Comparison of ENCODE assay signal across 8 mouse cellular contexts in the genomic region with DNA sequence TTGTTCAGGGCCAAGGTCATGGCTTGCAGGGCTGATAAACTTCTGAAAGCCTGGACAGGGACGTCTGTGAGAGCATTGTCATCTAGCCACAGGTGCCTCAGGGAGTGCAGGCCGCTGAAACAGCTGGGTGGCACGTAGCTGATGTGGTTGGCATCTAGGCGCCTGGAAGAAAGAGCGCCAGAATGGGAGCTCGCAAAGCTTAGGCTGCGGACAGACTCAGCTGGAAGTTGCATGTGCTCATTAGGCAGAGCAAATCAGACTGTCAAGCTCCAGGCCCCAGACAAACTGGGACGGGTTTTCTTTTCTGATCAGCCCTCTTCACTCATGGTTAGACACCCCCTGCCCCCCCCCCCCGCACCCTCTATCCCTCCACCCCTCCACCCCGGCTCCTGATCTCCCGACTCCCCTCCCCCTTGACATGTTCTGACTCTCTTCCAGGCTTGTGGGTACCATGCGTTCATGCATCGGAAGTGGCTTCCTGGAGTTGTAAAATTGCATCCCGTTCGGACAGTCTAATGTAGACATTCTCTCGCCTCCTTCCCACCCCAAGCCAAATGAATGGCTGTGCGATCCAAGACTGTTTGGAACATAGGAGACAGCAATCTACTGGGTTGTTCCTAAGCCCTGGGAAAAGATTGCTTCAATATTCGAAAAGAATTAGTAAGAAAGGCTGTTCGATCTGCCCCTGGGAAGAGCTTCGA.
A peak's percentile ranks its signal among the peaks of the same experiment; 100 is the strongest.
DNase-seq lines count a peak whose midpoint lies in the region; ATAC-seq and TF ChIP-seq lines count a peak whose summit lies in the region.

No protein-coding gene starts in this region.

- DNase-seq in kidney, adult 9 months, result no peak
- peak; percentile 48 for DNase-seq in hindbrain, embryonic 11.5 days (ENCODE audit: low spot score)
- peak; percentile 45 for DNase-seq in midbrain, embryonic 10.5 days (ENCODE audit: low spot score)
- no peak for DNase-seq in kidney, postnatal 36 days
- no peak for DNase-seq in yolk sac, embryonic 10.5 days (ENCODE audit: low spot score)

- peaks cover 10% of the 10 kb centered on the region; the same call in 1 of the 2 replicates for H3K4me1 ChIP-seq in kidney, embryonic 14.5 days (ENCODE audit: control insufficient read depth, insufficient read depth, low read length)
- no peaks in the 10 kb centered on the region; the same call in 1 of the 2 replicates for H3K4me1 ChIP-seq in cortical plate, adult 2 months (ENCODE audit: control insufficient read depth, insufficient read depth, low read length)
- 0 out of 2 replicates have a peak, but pooled peaks cover 2% of the 10 kb centered on the region for H3K4me1 ChIP-seq in hindbrain, embryonic 11.5 days (replicated peaks; ENCODE audit: control insufficient read depth, insufficient read depth, low read length)
- H3K4me1 ChIP-seq in midbrain, embryonic 10.5 days, result peaks cover 43% of the 10 kb centered on the region

- no peaks in the 10 kb centered on the region for H3K9me3 ChIP-seq in kidney, embryonic 14.5 days (ENCODE audit: control insufficient read depth, low read length)
- no peaks in the 10 kb centered on the region for H3K9me3 ChIP-seq in hindbrain, embryonic 11.5 days (ENCODE audit: control insufficient read depth, low read length)
- H3K9me3 ChIP-seq in midbrain, embryonic 10.5 days (replicated peaks), result no peaks in the 10 kb centered on the region

- no peaks in the 10 kb centered on the region for H3K36me3 ChIP-seq in kidney, embryonic 14.5 days (ENCODE audit: control insufficient read depth, insufficient read depth, low read length)
- no peaks in the 10 kb centered on the region for H3K36me3 ChIP-seq in hindbrain, embryonic 11.5 days (ENCODE audit: control insufficient read depth, insufficient read depth, low read length)
- H3K36me3 ChIP-seq in midbrain, embryonic 10.5 days, result no peaks in the 10 kb centered on the region

- peak overlapping the region; percentile 20; the same call in 1 of the 2 replicates for H3K4me3 ChIP-seq in kidney, embryonic 14.5 days (ENCODE audit: low read length)
- 0 out of 2 replicates have a peak overlapping the region, but pooled peaks have one; percentile 20 for H3K4me3 ChIP-seq in cortical plate, adult 2 months (ENCODE audit: insufficient read depth, low read length)
- H3K4me3 ChIP-seq in hindbrain, embryonic 11.5 days (ENCODE audit: low read depth, low read length), result 0 out of 2 replicates have a peak overlapping the region, but pooled peaks have one; percentile 2
- H3K4me3 ChIP-seq in midbrain, embryonic 10.5 days, result peak overlapping the region; percentile 35

- H3K27ac ChIP-seq in kidney, embryonic 14.5 days (ENCODE audit: low read depth, low read length), result no peak overlapping the region
- no peak overlapping the region for H3K27ac ChIP-seq in cortical plate, adult 2 months (ENCODE audit: insufficient read depth, low read length)
- H3K27ac ChIP-seq in hindbrain, embryonic 11.5 days (ENCODE audit: low read depth, low read length), result peak overlapping the region; percentile 42; the same call in 1 of the 2 replicates
- peak overlapping the region; percentile 76 for H3K27ac ChIP-seq in midbrain, embryonic 10.5 days (replicated peaks)

- H3K4me2 ChIP-seq in kidney, embryonic 14.5 days (replicated peaks; ENCODE audit: low read depth, low read length), result peak overlapping the region; percentile 41
- H3K4me2 ChIP-seq in hindbrain, embryonic 11.5 days (replicated peaks; ENCODE audit: low read depth, low read length), result peak overlapping the region; percentile 34

- no peak for TF ChIP-seq CTCF in cortical plate, adult 2 months (IDR thresholded peaks at IDR 0.05; ENCODE audit: extremely low read depth, insufficient read depth, low read length)

- H3K27me3 ChIP-seq in kidney, embryonic 14.5 days (ENCODE audit: control insufficient read depth, insufficient read depth, low read length), result no peaks in the 10 kb centered on the region
- no peaks in the 10 kb centered on the region for H3K27me3 ChIP-seq in hindbrain, embryonic 11.5 days (ENCODE audit: control insufficient read depth, insufficient read depth, low read length)
- peaks cover 20% of the 10 kb centered on the region for H3K27me3 ChIP-seq in midbrain, embryonic 10.5 days (ENCODE audit: low read depth, poor library complexity, severe bottlenecking)

- TF ChIP-seq POLR2A in cortical plate, adult 2 months (IDR thresholded peaks at IDR 0.05; ENCODE audit: extremely low read depth, insufficient read depth, low read length), result no peak

- WGBS in kidney, embryonic 14.5 days, result 13% methylated on average over 20 of the region's 20 CpGs
- WGBS in hindbrain, embryonic 11.5 days, result 16% methylated on average over 20 of the region's 20 CpGs
- WGBS in midbrain, embryonic 10.5 days, result 19% methylated on average over 20 of the region's 20 CpGs

- H3K9ac ChIP-seq in kidney, embryonic 14.5 days (ENCODE audit: low read depth, low read length), result peak overlapping the region; percentile 37; the same call in 1 of the 2 replicates
- H3K9ac ChIP-seq in hindbrain, embryonic 11.5 days (ENCODE audit: low read depth, low read length), result 0 out of 2 replicates have a peak overlapping the region, but pooled peaks have one; percentile 27

- ATAC-seq in kidney, embryonic 14.5 days (ENCODE audit: low FRiP score, low TSS enrichment), result peak; percentile 65
- ATAC-seq in hindbrain, embryonic 11.5 days (ENCODE audit: low FRiP score), result peak; percentile 86
- ATAC-seq in CD4-positive, CD25-positive, alpha-beta regulatory T cell, adult 4 months, result no peak

Comparison
In these comparisons a context has a peak if more than half of its experiments do, and no peak if none do; other contexts are left out.
1. H3K27ac ChIP-seq: peak in hindbrain, embryonic 11.5 days (single experiment) and midbrain, embryonic 10.5 days (single experiment); none in kidney, embryonic 14.5 days (single experiment) and cortical plate, adult 2 months (single experiment).
2. DNase-seq: peak in hindbrain, embryonic 11.5 days (single experiment) and midbrain, embryonic 10.5 days (single experiment); none in kidney, adult 9 months (single experiment), kidney, postnatal 36 days (0 of 2) and yolk sac, embryonic 10.5 days (single experiment).
3. Peak in every context shown above with its lines, with median percentiles within 50 percentile points of each other: H3K4me3 ChIP-seq.